Mouse (Mus musculus) ES-E14 (cell line): ENCODE data around the gene Mmp7.

ENCODE experiments used
- CHD2 ChIP-seq: IDR thresholded peaks from 2 replicates; pipeline ENCODE4 v1.6.1; 2014; ENCODE audit warnings: mild to moderate bottlenecking, low read depth, low read length, inconsistent platforms
- HCFC1 ChIP-seq: IDR thresholded peaks from 2 replicates; pipeline ENCODE4 v1.6.1; 2012; ENCODE audit warnings: low read length, inconsistent platforms, borderline replicate concordance; ENCODE audit not compliant: insufficient read depth
- MAFK ChIP-seq: IDR thresholded peaks from 2 replicates; pipeline ENCODE4 v1.6.1; 2014; ENCODE audit warnings: mild to moderate bottlenecking, low read depth, low read length, inconsistent platforms; ENCODE audit not compliant: insufficient read depth
- ZC3H11A ChIP-seq: IDR thresholded peaks from 2 replicates; pipeline ENCODE4 v1.6.1; 2012; ENCODE audit warnings: low read depth, mild to moderate bottlenecking, inconsistent platforms, low read length, borderline replicate concordance
- ZNF384 ChIP-seq: IDR thresholded peaks from 2 replicates; pipeline ENCODE4 v1.6.1; 2012; ENCODE audit warnings: low read depth, low read length, inconsistent platforms

DNA sequence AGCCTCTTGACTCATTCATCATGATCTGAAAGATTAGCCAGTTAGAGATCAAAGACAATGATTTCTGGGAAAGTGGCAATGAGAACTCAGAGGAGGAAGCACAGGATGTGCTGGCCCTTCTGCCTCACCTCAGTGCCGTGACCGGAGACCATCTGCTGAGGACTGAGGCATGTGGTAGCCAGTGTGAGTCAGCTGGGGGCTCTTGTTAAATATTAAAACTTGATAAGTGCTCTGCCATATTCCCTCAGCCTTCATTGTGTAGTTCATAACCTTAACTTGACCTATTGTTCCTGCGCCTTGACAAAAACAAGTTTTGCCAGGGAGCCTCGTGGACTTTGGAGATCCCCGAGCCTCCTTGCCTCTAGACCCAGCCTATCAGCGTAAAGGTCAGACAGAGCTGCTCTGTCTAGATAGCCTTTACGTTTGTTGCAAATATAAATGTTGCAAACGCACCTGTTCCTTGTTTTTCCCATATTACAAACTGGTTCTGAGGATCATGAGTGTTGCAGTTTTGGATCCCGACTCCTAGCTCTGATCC, 9.7 kb upstream of the Mmp7 start:
- no peak for TF ChIP-seq MAFK
- TF ChIP-seq ZNF384: no peak
- no peak for TF ChIP-seq CHD2
- TF ChIP-seq ZC3H11A: no peak
- TF ChIP-seq HCFC1: no peak
